Mouse (Mus musculus): Measurements from ENCODE around the gene Gm4869. TPM values are rescaled to one million over a fixed set of nuclear protein-coding genes. Genes with fewer than 3 reads are reported as not detected.
"Not testable (repeated sequence)": the region's sequence is repeated elsewhere in the genome, so short reads cannot be mapped to it uniquely, and the experiment has no call there.

Gm4869 gene
- polyA plus RNA-seq, 1 experiment from 2014 or later, result not detected

- H3K9ac ChIP-seq, result no peak overlapping the region
- H3K4me2 ChIP-seq, result no peak overlapping the region
- peaks cover 39% of the 10 kb centered on the region for H3K27me3 ChIP-seq (replicated peaks)
- no peak overlapping the region for H3K4me3 ChIP-seq
- ATAC-seq, result no peak
- no peaks in the 10 kb centered on the region for H3K36me3 ChIP-seq
- no peak overlapping the region for H3K27ac ChIP-seq
- H3K4me1 ChIP-seq, result 0 out of 2 replicates have a peak, but pooled peaks cover 5% of the 10 kb centered on the region
- no peaks in the 10 kb centered on the region for H3K9me3 ChIP-seq (replicated peaks)
- 59% methylated on average over 6 of the region's 6 CpGs for WGBS (ENCODE audit: insufficient replicate concordance)
These were observed 45.7 kb downstream of the Gm4869 start for GRCm38 (mm10) chr5:140491142-140491541.

- Histone ChIP-seq H3K4me2 (0 out of 2 replicates have a peak overlapping the region, but pooled peaks have one; percentile 0), H3K9me3 (replicated peaks) (no peaks in the 10 kb centered on the region), H3K4me3 (no peak overlapping the region), H3K36me3 (no peaks in the 10 kb centered on the region), H3K27me3 (replicated peaks) (peaks cover 23% of the 10 kb centered on the region), H3K9ac (no peak overlapping the region), H3K4me1 (0 out of 2 replicates have a peak, but pooled peaks cover 5% of the 10 kb centered on the region), H3K27ac (no peak overlapping the region)
- ATAC-seq, result no peak
- WGBS (ENCODE audit: insufficient replicate concordance), result 36% methylated on average over 11 of the region's 11 CpGs
These were observed 47.3 kb downstream of the Gm4869 start for GRCm38 (mm10) chr5:140492684-140493233.

- H3K9ac ChIP-seq, result no peak overlapping the region
- no peak for ATAC-seq
- H3K27ac ChIP-seq, result no peak overlapping the region
- H3K9me3 ChIP-seq (replicated peaks), result no peaks in the 10 kb centered on the region
- H3K36me3 ChIP-seq, result no peaks in the 10 kb centered on the region
- H3K4me1 ChIP-seq, result peaks cover 29% of the 10 kb centered on the region
- 0 out of 2 replicates have a peak, but pooled peaks cover 3% of the 10 kb centered on the region for H3K27me3 ChIP-seq (replicated peaks)
- 63% methylated on average over 6 of the region's 6 CpGs for WGBS (ENCODE audit: insufficient replicate concordance)
- H3K4me2 ChIP-seq, result no peak overlapping the region
- no peak overlapping the region for H3K4me3 ChIP-seq
These were observed 52.7 kb downstream of the Gm4869 start for GRCm38 (mm10) chr5:140498176-140498575.

GRCm38 (mm10) chr5:140500736-140501135, 55.3 kb downstream of the Gm4869 start:
- Histone ChIP-seq H3K9me3 (replicated peaks) (no peaks in the 10 kb centered on the region), H3K9ac (no peak overlapping the region), H3K4me2 (no peak overlapping the region), H3K27me3 (replicated peaks) (no peaks in the 10 kb centered on the region), H3K4me3 (no peak overlapping the region), H3K4me1 (peaks cover 51% of the 10 kb centered on the region), H3K36me3 (no peaks in the 10 kb centered on the region), H3K27ac (no peak overlapping the region)
- WGBS (ENCODE audit: insufficient replicate concordance), result 42% methylated on average over 6 of the region's 6 CpGs
- no peak for ATAC-seq

- H3K4me2 ChIP-seq, result peak overlapping the region; percentile 69
- WGBS (ENCODE audit: insufficient replicate concordance), result 14% methylated on average over 14 of the region's 14 CpGs
- H3K4me1 ChIP-seq, result peaks cover 66% of the 10 kb centered on the region
- H3K9ac ChIP-seq, result peak overlapping the region; percentile 66
- H3K9me3 ChIP-seq (replicated peaks), result no peaks in the 10 kb centered on the region
- ATAC-seq, result no peak
- no peaks in the 10 kb centered on the region for H3K36me3 ChIP-seq
- no peaks in the 10 kb centered on the region for H3K27me3 ChIP-seq (replicated peaks)
- peak overlapping the region; percentile 34 for H3K4me3 ChIP-seq
- H3K27ac ChIP-seq, result peak overlapping the region; percentile 75
These were observed 56.8 kb downstream of the Gm4869 start for GRCm38 (mm10) chr5:140501982-140502836.

- peaks cover 73% of the 10 kb centered on the region for H3K4me1 ChIP-seq
- WGBS (ENCODE audit: insufficient replicate concordance), result under 1% methylated on average over 12 of the region's 12 CpGs
- H3K36me3 ChIP-seq; H3K27me3 ChIP-seq (replicated peaks); ATAC-seq; H3K9me3 ChIP-seq (replicated peaks): not testable (repeated sequence)
- H3K27ac ChIP-seq, result peak overlapping the region; percentile 75
- H3K4me3 ChIP-seq, result peak overlapping the region; percentile 34
- peak overlapping the region; percentile 69 for H3K4me2 ChIP-seq
- peak overlapping the region; percentile 66 for H3K9ac ChIP-seq
These were observed 57.5 kb downstream of the Gm4869 start for GRCm38 (mm10) chr5:140502925-140503324.

- Histone ChIP-seq H3K27me3 (replicated peaks) (no peaks in the 10 kb centered on the region), H3K4me2 (peak within 1 kb of the TSS; percentile 84), H3K27ac (peak within 1 kb of the TSS; percentile 75), H3K4me3 (peak within 1 kb of the TSS; percentile 62), H3K36me3 (no peaks in the 10 kb centered on the region), H3K9ac (peak within 1 kb of the TSS; percentile 66), H3K4me1 (peaks cover 96% of the 10 kb centered on the region), H3K9me3 (replicated peaks) (no peaks in the 10 kb centered on the region)
- under 1% methylated on average over 38 of the region's 38 CpGs for WGBS (ENCODE audit: insufficient replicate concordance)
- ATAC-seq, result peak; percentile 91
These were observed 59.8 kb downstream of the Gm4869 start, which contains the start of gene Chst12 for GRCm38 (mm10) chr5:140505208-140505780. TSS of gene Chst12 (plus strand) at chr5:140505550.

- peak overlapping the region; percentile 75 for H3K27ac ChIP-seq
These were observed 60.8 kb downstream of the Gm4869 start for GRCm38 (mm10) chr5:140506096-140506794.

GRCm38 (mm10) chr5:140507466-140508208, 62.2 kb downstream of the Gm4869 start:
- Histone ChIP-seq H3K27me3 (replicated peaks) (no peaks in the 10 kb centered on the region), H3K36me3 (no peaks in the 10 kb centered on the region), H3K4me1 (peaks cover 79% of the 10 kb centered on the region), H3K9me3 (replicated peaks) (no peaks in the 10 kb centered on the region), H3K27ac (peak overlapping the region; percentile 65), H3K4me3 (no peak overlapping the region), H3K9ac (peak overlapping the region; percentile 44), H3K4me2 (peak overlapping the region; percentile 84)
- 54% methylated on average over 14 of the region's 14 CpGs for WGBS (ENCODE audit: insufficient replicate concordance)
- no peak for ATAC-seq

More at GRCm38 (mm10) chr5:140506096-140506794, 60.8 kb downstream of the Gm4869 start:
- peak overlapping the region; percentile 66 for H3K9ac ChIP-seq
- H3K4me2 ChIP-seq, result peak overlapping the region; percentile 84
- no peaks in the 10 kb centered on the region for H3K9me3 ChIP-seq (replicated peaks)
- peaks cover 89% of the 10 kb centered on the region for H3K4me1 ChIP-seq
- no peaks in the 10 kb centered on the region for H3K36me3 ChIP-seq
- WGBS (ENCODE audit: insufficient replicate concordance), result 24% methylated on average over 22 of the region's 22 CpGs
- ATAC-seq, result no peak
- no peaks in the 10 kb centered on the region for H3K27me3 ChIP-seq (replicated peaks)
- H3K4me3 ChIP-seq, result peak overlapping the region; percentile 62

- 14% methylated on average over 8 of the region's 8 CpGs for WGBS (ENCODE audit: insufficient replicate concordance)
- Histone ChIP-seq H3K9ac (peak overlapping the region; percentile 44), H3K27me3 (replicated peaks) (no peaks in the 10 kb centered on the region), H3K4me3 (no peak overlapping the region), H3K27ac (peak overlapping the region; percentile 65), H3K9me3 (replicated peaks) (no peaks in the 10 kb centered on the region), H3K4me2 (peak overlapping the region; percentile 84), H3K4me1 (peaks cover 75% of the 10 kb centered on the region), H3K36me3 (no peaks in the 10 kb centered on the region)
- ATAC-seq, result no peak
These were observed 63.2 kb downstream of the Gm4869 start for GRCm38 (mm10) chr5:140508686-140509085.

GRCm38 (mm10) chr5:140509204-140509603, 63.8 kb downstream of the Gm4869 start:
- peak overlapping the region; percentile 44; the same call in 1 of the 2 replicates for H3K9ac ChIP-seq
- no peaks in the 10 kb centered on the region for H3K9me3 ChIP-seq (replicated peaks)
- no peak for ATAC-seq
- H3K4me3 ChIP-seq, result no peak overlapping the region
- 33% methylated on average over 9 of the region's 9 CpGs for WGBS (ENCODE audit: insufficient replicate concordance)
- peak overlapping the region; percentile 84 for H3K4me2 ChIP-seq
- H3K27ac ChIP-seq, result peak overlapping the region; percentile 65
- H3K36me3 ChIP-seq, result 0 out of 2 replicates have a peak, but pooled peaks cover 2% of the 10 kb centered on the region
- H3K4me1 ChIP-seq, result peaks cover 78% of the 10 kb centered on the region
- no peaks in the 10 kb centered on the region for H3K27me3 ChIP-seq (replicated peaks)

Data from liver, embryonic 12.5 days (tissue).